Mouse (Mus musculus) embryonic facial prominence, embryonic 11.5 days (tissue): Measurements from ENCODE around the gene Lclat1. TPM values are rescaled to one million over a fixed set of nuclear protein-coding genes. Genes with fewer than 3 reads are reported as not detected.

Experiments
- ATAC-seq: fragments of 200-750 bp; cut with Nextera tagmentation; replicated peaks from 2 replicates; pipeline ENCODE4 v1.8.0; 2017; ENCODE audit warnings: low read depth; ENCODE audit not compliant: insufficient number of reproducible peaks, low FRiP score, low TSS enrichment
- DNase-seq: peaks from one replicate; pipeline ENCODE4 v3.0.0-alpha.2; 2015; ENCODE audit warnings: low spot score
- H3K27ac ChIP-seq: fragments of 300-500 bp; sonication (generic); replicated peaks from 2 replicates; pipeline ENCODE4 v1.5.1; 2014; ENCODE audit warnings: mild to moderate bottlenecking, low read depth, low read length, control low read depth
- H3K27me3 ChIP-seq: fragments of 300-500 bp; sonication (generic); 2 replicates; pipeline ENCODE4 v1.6.1; 2014; ENCODE audit warnings: mild to moderate bottlenecking, low read length, moderate library complexity, mixed read lengths; ENCODE audit not compliant: control insufficient read depth, insufficient read depth
- H3K36me3 ChIP-seq: fragments of 300-500 bp; sonication (generic); replicated peaks from 2 replicates; pipeline ENCODE4 v1.6.1; 2014; ENCODE audit warnings: low read depth, mild to moderate bottlenecking, low read length, moderate library complexity, mixed read lengths; ENCODE audit not compliant: control insufficient read depth, insufficient read depth
- H3K4me1 ChIP-seq: fragments of 300-500 bp; sonication (generic); 2 replicates; pipeline ENCODE4 v1.6.1; 2014; ENCODE audit warnings: low read length, mixed read lengths; ENCODE audit not compliant: control insufficient read depth, insufficient read depth
- H3K4me2 ChIP-seq: fragments of 300-500 bp; sonication (generic); 2 replicates; pipeline ENCODE4 v1.6.1; 2014; ENCODE audit warnings: low read depth, mild to moderate bottlenecking, control low read depth, low read length, moderate library complexity
- H3K4me3 ChIP-seq: fragments of 300-500 bp; sonication (generic); 2 replicates; pipeline ENCODE4 v1.5.1; 2014; ENCODE audit warnings: low read depth, low read length, control low read depth
- H3K9ac ChIP-seq: fragments of 300-500 bp; sonication (generic); replicated peaks from 2 replicates; pipeline ENCODE4 v1.6.1; 2014; ENCODE audit warnings: mild to moderate bottlenecking, control low read depth, low read length
- H3K9me3 ChIP-seq: fragments of 300-500 bp; sonication (generic); replicated peaks from 2 replicates; pipeline ENCODE4 v1.6.1; 2016; ENCODE audit warnings: mild to moderate bottlenecking, low read length, inconsistent platforms, mixed read lengths; ENCODE audit not compliant: control insufficient read depth
- WGBS: fragments of 180-500 bp; shearing (Covaris S2); extraction: QIAGEN DNeasy Blood & Tissue Kit; methylation state at CpG from one replicate; pipeline ENCODE4 v1.1.7; 2014; 5-methylcytosine and 5-hydroxymethylcytosine counted together
- polyA plus RNA-seq: library from polyadenylated mRNA; unstranded; fragments of >200 nt; fragmentation: Nextera tagmentation; extraction: Ambion mirVana; gene quantifications from 2 replicates; pipeline ENCODE4 v1.2.1, GENCODE M21; 2014

Gene Lclat1
- polyA plus RNA-seq, 1 experiment from 2014 or later, result 19.3 TPM

DNA sequence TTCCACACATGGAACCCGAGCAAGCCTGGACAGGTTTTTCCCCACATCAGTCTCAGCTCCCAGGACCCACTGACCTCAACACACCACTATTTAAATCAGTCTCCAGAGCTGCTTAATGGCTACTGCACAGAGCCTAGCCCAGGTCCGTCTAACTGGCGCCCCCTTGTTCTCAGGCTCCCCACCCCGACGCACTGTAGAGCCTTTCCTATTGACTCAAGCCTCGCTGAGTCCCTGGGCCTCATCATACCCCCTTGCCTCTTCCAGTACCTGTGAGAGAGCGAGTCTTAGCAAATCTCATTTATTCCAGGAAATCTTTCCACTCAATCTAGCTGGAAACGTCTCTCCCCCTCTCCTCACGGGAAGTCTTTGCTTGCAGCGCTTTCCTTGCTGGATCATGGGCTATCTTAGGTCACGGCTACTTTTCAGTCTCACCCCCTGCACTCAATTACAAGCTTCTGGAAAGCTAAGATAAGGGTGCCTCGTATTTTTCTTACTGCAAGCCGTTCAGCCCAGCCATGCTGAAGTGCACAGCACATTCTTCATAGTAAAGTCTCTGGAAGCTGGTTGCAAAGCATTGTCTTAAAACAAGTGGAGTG is 137.4 kb downstream of the Lclat1 start:
- Histone ChIP-seq H3K4me3 (no peak overlapping the region), H3K27ac (no peak overlapping the region), H3K9me3 (no peaks in the 10 kb centered on the region), H3K9ac (no peak overlapping the region), H3K36me3 (no peaks in the 10 kb centered on the region), H3K27me3 (no peaks in the 10 kb centered on the region), H3K4me2 (no peak overlapping the region), H3K4me1 (no peaks in the 10 kb centered on the region)
- DNase-seq (no peak), ATAC-seq (no peak)
- WGBS, result 73% methylated on average over 13 of the region's 13 CpGs

DNA sequence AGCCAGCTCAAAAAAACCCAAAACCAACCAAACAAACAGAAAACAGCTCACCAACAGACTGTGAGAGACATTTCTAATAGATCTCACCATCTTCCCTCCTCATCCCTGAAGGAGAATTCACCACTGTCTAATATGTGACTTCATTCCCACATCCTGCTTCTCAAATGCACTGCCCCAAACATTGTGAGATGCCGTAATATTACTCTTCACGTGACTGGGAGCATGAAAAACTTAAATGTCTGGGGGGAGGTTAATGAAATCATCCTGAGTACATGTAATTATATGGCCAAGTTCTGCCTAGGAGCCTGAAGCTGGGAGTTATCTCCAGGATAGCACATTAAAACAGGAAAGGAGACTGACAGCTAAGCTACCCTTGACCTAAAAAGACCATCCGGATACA is 138.3 kb downstream of the Lclat1 start:
- Histone ChIP-seq H3K36me3 (no peaks in the 10 kb centered on the region), H3K27ac (no peak overlapping the region), H3K27me3 (no peaks in the 10 kb centered on the region), H3K4me2 (no peak overlapping the region), H3K4me1 (no peaks in the 10 kb centered on the region), H3K9me3 (no peaks in the 10 kb centered on the region), H3K4me3 (no peak overlapping the region), H3K9ac (no peak overlapping the region)
- ATAC-seq (no peak), DNase-seq (no peak)
- WGBS, result 82% methylated on average over 3 of the region's 3 CpGs

DNA sequence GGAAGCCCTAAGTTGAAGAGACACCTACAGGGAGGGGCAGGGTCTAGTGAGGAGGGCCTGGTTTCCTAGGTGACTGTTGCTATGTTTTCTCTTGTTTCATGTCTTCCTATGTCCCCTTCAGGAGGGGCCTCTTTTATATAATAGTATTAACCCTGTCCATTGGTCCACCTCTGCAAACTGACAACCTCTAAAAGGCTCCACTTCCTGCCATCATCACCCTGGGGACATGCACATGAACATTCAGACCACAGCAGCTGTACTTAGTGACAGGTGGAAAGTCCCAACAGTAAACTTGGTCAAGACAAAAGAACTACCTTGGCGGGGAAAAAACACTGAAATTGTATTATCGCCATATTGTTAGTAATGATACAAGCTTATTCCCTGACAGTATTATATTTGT is 139.1 kb downstream of the Lclat1 start:
- 97% methylated on average over 2 of the region's 2 CpGs for WGBS
- no peaks in the 10 kb centered on the region for H3K9me3 ChIP-seq
- H3K4me2 ChIP-seq, result no peak overlapping the region
- H3K27me3 ChIP-seq, result no peaks in the 10 kb centered on the region
- no peak overlapping the region for H3K9ac ChIP-seq
- no peak overlapping the region for H3K4me3 ChIP-seq
- H3K36me3 ChIP-seq, result no peaks in the 10 kb centered on the region
- no peak for DNase-seq
- H3K4me1 ChIP-seq, result no peaks in the 10 kb centered on the region
- H3K27ac ChIP-seq, result no peak overlapping the region
- no peak for ATAC-seq

DNA sequence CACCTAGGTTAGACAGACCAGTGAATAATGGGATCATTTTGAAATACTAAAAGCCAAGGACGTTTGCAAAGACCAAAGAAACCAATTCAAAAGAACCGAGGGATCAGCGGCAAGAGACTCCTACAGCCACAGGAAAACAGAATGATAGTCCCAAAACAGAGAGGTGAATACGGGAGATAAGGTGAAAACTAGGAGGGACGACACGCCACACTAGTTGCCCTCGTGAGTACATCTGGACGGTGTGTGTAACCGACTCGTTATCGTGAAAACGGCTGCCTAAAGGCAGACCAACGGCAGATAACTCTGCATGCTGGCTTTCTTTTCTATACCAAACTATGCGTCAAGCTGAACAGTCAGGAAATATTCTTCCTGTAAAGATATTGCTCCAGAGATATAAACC is 140.0 kb downstream of the Lclat1 start:
- Histone ChIP-seq H3K4me1 (no peaks in the 10 kb centered on the region), H3K36me3 (no peaks in the 10 kb centered on the region), H3K9ac (no peak overlapping the region), H3K4me2 (no peak overlapping the region), H3K27me3 (no peaks in the 10 kb centered on the region), H3K4me3 (no peak overlapping the region), H3K9me3 (no peaks in the 10 kb centered on the region), H3K27ac (no peak overlapping the region)
- DNase-seq (no peak), ATAC-seq (no peak)
- 92% methylated on average over 14 of the region's 14 CpGs for WGBS

DNA sequence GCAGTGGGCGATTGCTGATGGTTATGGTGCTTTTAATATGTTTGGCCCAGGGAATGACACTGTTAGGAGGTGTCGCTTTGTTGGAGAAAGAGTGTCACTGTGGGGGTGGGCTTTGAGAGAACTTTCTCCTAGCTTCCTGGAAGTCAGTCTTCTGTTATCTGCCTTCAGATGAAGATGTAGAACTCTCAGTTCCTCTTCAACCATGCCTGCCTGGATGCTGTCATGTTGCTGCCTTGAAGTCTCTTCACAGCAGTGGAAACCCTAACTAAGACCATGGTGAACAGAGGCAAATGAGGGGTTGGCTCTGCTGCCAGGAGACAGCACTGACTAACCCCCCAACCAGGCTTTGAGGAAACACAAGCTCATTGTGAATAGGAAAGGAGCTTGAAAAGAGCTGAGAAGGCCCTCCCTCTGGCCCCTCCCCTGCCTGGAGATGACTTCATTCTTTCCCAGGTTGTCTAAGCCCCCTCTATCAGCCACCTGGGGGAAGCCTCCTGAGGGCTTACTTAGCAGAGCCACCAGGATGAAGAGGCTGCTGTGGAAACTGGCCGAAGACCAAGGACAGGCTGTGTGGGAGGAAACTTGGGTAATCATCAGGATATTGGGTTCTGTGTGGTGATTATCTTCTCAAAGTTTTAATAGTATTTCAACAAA is 142.8 kb downstream of the Lclat1 start:
- 88% methylated on average over 3 of the region's 3 CpGs for WGBS
- Histone ChIP-seq H3K4me1 (no peaks in the 10 kb centered on the region), H3K27ac (no peak overlapping the region), H3K27me3 (no peaks in the 10 kb centered on the region), H3K4me3 (no peak overlapping the region), H3K9ac (no peak overlapping the region), H3K9me3 (no peaks in the 10 kb centered on the region), H3K4me2 (no peak overlapping the region), H3K36me3 (no peaks in the 10 kb centered on the region)
- ATAC-seq (no peak), DNase-seq (no peak)

DNA sequence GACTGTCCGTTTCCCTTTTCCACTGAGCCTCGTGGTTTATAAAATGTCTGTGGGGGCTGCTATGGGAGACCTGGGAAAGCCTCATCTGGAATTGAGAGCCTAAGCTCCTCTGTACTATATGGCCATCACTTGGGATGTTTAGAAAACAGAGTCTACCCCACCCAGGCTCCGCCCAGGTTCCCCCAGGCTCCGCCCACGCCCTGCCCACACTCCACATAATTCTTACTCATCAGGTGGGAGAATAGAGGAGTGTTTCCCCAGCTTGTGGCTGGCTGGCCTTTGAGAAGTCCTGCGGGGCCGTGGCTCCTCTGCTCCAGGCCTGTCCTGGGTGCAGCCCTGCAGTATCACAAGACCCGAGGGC is 143.3 kb downstream of the Lclat1 start:
- H3K27me3 ChIP-seq, result no peaks in the 10 kb centered on the region
- no peak overlapping the region for H3K4me3 ChIP-seq
- no peak overlapping the region for H3K9ac ChIP-seq
- H3K4me1 ChIP-seq, result no peaks in the 10 kb centered on the region
- no peak overlapping the region for H3K4me2 ChIP-seq
- H3K36me3 ChIP-seq, result no peaks in the 10 kb centered on the region
- ATAC-seq (no peak), DNase-seq (no peak)
- 69% methylated on average over 8 of the region's 8 CpGs for WGBS
- H3K27ac ChIP-seq, result no peak overlapping the region
- H3K9me3 ChIP-seq, result no peaks in the 10 kb centered on the region

DNA sequence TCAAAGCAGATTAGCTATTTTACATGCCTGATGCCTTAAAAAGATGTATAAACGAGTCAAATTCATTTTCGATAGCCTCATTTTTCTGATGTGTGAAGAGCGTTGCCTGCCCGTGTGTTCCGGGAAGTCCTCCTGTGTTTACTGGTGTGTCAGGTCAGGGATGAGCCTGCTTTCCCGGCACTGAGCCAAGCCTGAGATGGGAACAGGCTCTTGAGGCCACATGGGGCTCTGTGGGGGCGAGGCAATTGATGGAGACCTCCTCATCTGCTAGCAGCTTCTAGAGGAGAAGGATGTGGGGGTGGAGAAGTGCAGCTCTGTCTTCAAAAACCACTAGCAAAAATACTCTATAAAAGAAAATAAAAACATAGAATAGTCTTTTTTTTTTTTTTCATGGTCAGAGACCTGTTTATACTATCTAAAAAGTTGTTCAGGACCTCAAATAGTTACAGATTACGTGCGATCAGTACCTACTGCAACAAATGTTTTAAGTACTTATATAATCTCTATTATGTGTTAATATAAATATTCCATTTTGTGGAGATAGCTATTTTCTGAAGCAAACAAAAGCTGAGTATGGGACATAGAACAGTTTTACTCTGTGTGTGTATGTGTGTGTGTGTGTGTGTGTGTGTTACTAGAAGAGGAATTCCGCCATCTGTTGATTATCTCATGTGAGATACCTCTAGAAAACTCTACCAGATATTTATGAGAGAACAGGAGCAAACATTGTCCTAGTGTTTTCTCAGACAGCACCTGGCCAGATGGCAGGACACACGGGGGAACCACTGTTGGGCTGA is 144.2 kb downstream of the Lclat1 start:
- Histone ChIP-seq H3K9ac (no peak overlapping the region), H3K27me3 (no peaks in the 10 kb centered on the region), H3K9me3 (no peaks in the 10 kb centered on the region), H3K4me2 (no peak overlapping the region), H3K27ac (no peak overlapping the region), H3K36me3 (no peaks in the 10 kb centered on the region), H3K4me1 (no peaks in the 10 kb centered on the region), H3K4me3 (no peak overlapping the region)
- DNase-seq, result no peak
- 70% methylated on average over 11 of the region's 11 CpGs for WGBS
- no peak for ATAC-seq

DNA sequence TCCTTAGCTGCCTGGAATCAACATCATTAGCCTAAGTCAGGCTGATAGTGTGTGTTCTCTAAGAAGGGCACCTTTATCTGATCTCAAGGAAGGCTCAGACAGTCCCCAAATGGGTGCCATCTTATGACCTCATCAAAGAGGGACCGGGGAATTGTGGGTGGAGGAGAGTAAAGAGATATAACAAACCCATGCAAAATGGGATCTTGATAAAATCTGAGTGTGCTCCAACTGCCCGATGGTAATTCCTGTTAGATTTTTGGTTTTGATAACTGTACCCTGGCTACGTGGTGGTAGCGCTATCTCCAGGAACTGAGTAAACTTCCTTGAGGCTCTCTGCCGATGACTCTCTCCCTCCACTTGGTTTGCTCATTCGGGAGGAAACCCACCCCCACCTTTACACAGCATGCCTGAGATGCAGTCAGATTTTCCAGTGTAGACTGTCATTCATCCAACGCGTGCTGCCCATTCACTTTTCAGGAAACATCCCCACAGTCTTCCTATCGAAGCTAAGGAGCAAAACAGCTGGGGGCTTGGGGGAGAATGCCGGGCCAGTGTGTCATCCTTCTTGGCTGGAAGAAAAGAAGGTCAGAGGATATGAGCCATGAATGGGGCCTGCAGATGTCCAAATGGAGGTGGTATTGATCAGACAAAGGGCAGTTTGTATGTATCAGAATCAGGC is 145.6 kb downstream of the Lclat1 start:
- Histone ChIP-seq H3K36me3 (no peaks in the 10 kb centered on the region), H3K27me3 (no peaks in the 10 kb centered on the region), H3K4me1 (no peaks in the 10 kb centered on the region), H3K4me2 (no peak overlapping the region), H3K4me3 (no peak overlapping the region), H3K9ac (no peak overlapping the region), H3K9me3 (no peaks in the 10 kb centered on the region), H3K27ac (no peak overlapping the region)
- DNase-seq, result peak; percentile 8
- ATAC-seq, result no peak
- 56% methylated on average over 10 of the region's 10 CpGs for WGBS
